Mouse (Mus musculus): ENCODE results near the gene Rpa1. TPM values are rescaled to one million over a fixed set of nuclear protein-coding genes. Genes with fewer than 3 reads are reported as not detected.
"Not testable (repeated sequence)": the region's sequence is repeated elsewhere in the genome, so short reads cannot be mapped to it uniquely, and the experiment has no call there.

Gene Rpa1
- polyA plus RNA-seq (2015; fragmentation: Nextera tagmentation; extraction: Ambion mirVana): 81.9 and 88.4 TPM in 2 replicates

DNA sequence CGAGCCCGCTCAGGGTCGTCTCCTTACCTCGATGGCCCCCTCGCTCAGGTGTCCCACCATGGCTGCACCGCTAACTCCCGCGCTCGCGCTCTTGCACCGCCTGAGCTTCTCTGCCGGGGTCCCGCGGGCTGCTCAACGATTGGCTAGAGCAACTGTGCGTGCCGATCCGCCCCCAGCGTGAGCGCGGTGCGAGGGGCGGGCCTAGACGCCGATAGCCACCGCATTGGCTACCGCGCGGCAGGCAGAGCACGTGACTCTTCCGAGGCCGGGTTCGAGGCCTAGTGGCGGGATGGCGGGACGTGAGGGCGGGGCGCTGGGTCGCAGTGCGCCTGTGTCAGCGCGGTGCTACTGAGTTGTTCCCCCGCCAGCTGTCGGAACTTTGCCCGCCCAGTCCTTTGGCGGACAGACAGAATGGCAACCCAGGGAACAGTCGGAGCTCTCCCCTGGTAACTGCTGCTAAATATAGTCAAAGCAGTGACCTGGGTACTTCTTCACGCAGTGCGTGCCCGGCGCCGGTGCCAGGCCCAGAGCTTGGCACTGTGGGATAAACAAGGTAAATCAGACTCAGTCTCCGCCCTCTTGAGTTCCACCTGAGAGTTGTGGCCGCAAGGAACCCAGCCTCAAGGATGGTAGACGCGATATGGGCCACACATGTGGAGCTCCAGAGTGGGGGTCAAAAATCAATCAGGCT, at the start of gene Rpa1, which contains the start of gene Smyd4:
TSS of gene Rpa1 (minus strand) at position 126 of the 691 bp plus-strand sequence.
TSS of gene Smyd4 (plus strand) at position 235 of the 691 bp plus-strand sequence.
- Histone ChIP-seq H3K9ac (peak within 1 kb of the TSS; percentile 93), H3K27me3 (no peaks in the 10 kb centered on the region), H3K4me1 (replicated peaks) (peaks cover 57% of the 10 kb centered on the region), H3K27ac (replicated peaks) (peak within 1 kb of the TSS; percentile 81), H3K4me3 (replicated peaks) (peak within 1 kb of the TSS; percentile 85), H3K36me3 (replicated peaks) (peaks cover 11% of the 10 kb centered on the region; the same call in 1 of the 2 replicates), H3K4me2 (peak within 1 kb of the TSS; percentile 90), H3K9me3 (replicated peaks) (no peaks in the 10 kb centered on the region)
- under 1% methylated on average over 56 of the region's 56 CpGs for whole genome bisulfite sequencing (ENCODE audit: insufficient replicate concordance)
- ATAC-seq (ENCODE audit: insufficient read depth): peak; percentile 98

DNA sequence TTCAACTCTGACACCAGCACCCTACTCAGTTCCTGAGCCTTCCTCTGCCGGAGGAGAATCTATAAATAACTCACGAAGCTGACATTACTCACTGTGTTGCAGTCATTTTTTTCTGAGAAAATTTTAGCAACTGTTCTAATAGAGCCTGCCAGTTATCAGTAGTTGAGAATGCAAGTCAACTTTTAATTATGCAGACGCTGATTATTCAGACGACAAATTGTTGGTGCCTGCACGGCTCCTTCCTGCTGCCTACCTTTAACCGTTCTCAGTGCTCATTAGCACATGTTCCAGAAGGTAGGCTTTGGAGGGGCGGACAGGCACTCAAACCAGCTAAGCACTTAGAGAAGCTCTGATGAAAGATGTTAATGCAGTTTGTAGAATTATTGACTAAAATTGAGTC, 49.3 kb upstream of the Rpa1 start:
- Histone ChIP-seq H3K27me3 (no peaks in the 10 kb centered on the region), H3K27ac (replicated peaks) (no peak overlapping the region), H3K36me3 (replicated peaks) (no peaks in the 10 kb centered on the region; the same call in 1 of the 2 replicates), H3K9ac (no peak overlapping the region), H3K4me1 (replicated peaks) (peaks cover 4% of the 10 kb centered on the region), H3K9me3 (replicated peaks) (no peaks in the 10 kb centered on the region), H3K4me2 (no peak overlapping the region), H3K4me3 (replicated peaks) (no peak overlapping the region)
- WGBS (ENCODE audit: insufficient replicate concordance): 55% methylated on average over 7 of the region's 7 CpGs
- ATAC-seq (ENCODE audit: insufficient read depth): no peak

DNA sequence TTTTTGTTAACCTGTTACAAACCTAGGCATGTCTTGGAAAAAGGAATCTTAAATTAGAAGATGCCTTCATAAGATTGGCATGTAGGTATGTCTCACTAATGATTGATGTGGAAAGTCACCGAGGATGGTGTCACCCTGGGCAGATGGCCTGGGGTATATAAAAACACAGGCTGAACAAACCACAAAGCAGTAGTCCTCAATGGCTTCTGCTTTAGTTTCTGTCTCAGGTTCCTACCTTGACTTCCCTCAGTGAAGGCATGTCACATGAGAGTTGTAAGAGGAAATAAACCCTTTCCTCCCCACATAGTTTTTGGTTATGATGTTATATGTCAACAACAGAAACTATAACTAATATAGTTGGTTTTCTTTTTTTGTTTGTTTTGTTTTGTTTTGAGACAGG, 47.5 kb upstream of the Rpa1 start:
- 26% methylated on average over 1 of the region's 1 CpGs for WGBS (ENCODE audit: insufficient replicate concordance)

DNA sequence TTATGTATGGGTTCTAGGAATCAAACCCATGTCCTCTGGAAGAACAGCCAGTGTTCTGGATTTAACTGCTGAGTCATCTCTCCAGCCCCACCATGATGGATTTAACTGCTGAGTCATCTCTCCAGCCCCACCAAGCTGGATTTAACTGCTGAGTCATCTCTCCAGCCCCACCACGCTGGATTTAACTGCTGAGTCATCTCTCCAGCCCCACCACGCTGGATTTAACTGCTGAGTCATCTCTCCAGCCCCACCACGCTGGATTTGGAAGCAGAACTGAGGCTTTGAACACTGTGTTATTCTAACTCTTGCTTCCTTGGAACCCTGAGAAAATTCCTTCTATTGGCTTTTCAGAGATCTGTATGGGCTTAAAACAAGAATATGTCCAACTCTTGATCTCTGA, 35.4 kb upstream of the Rpa1 start:
- WGBS (ENCODE audit: insufficient replicate concordance): 12% methylated on average over 3 of the region's 3 CpGs
- H3K9ac ChIP-seq; H3K4me1 ChIP-seq (replicated peaks); H3K9me3 ChIP-seq (replicated peaks); H3K36me3 ChIP-seq (replicated peaks); ATAC-seq (ENCODE audit: insufficient read depth); H3K27me3 ChIP-seq; H3K4me2 ChIP-seq; H3K4me3 ChIP-seq (replicated peaks): not testable (repeated sequence)
- peak overlapping the region; percentile 58; the same call in 1 of the 2 replicates for H3K27ac ChIP-seq (replicated peaks)

More for the DNA sequence above, 47.5 kb upstream of the Rpa1 start:
- Histone ChIP-seq H3K9ac (no peak overlapping the region), H3K27me3 (no peaks in the 10 kb centered on the region), H3K36me3 (replicated peaks) (no peaks in the 10 kb centered on the region; the same call in 1 of the 2 replicates), H3K9me3 (replicated peaks) (no peaks in the 10 kb centered on the region), H3K4me2 (no peak overlapping the region), H3K4me3 (replicated peaks) (no peak overlapping the region), H3K27ac (replicated peaks) (no peak overlapping the region), H3K4me1 (replicated peaks) (no peaks in the 10 kb centered on the region)
- no peak for ATAC-seq (ENCODE audit: insufficient read depth)

DNA sequence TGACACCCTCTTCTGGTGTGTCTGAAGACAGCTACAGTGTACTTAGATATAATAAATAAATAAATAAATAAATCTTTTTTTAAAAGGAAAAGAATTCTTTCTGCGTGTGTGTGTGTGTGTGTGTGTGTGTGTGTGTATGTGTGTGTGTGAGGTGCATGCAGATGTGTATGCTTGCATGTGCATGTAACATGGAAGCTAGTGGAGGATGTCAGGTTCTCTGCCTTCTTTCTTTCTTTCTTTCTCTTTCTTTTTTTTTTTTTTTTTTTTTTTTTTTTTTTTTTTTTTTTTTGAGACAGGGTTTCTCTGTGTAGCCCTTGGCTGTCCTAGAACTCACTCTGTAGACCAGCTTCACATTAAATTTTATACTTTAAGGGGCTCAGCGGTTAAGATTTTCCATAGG, 30.7 kb upstream of the Rpa1 start:
- H3K4me2 ChIP-seq; H3K9me3 ChIP-seq (replicated peaks); H3K9ac ChIP-seq; H3K4me3 ChIP-seq (replicated peaks); H3K27ac ChIP-seq (replicated peaks); ATAC-seq (ENCODE audit: insufficient read depth); H3K27me3 ChIP-seq; H3K36me3 ChIP-seq (replicated peaks): not testable (repeated sequence)
- peaks cover 10% of the 10 kb centered on the region for H3K4me1 ChIP-seq (replicated peaks)
- WGBS (ENCODE audit: insufficient replicate concordance): 86% methylated on average over 2 of the region's 2 CpGs

DNA sequence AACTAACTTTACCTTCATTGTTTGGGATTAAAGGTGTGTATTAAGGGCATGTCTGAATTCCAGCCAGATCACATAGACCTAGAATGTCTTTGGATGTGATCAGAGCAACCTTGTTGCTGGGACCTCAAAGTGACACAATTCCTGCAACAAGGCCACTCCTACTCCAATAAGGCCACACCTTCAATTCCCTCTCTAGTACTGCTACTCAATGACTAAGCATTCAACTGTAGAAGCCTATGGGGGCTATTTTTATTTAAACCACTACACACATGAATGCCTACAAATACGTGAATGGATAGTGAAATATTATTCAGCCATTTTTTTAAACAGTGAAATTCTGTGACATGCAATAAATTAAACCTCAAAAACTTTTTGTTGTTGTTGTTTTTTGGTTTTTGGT, 29.0 kb upstream of the Rpa1 start:
- H3K4me2 ChIP-seq: no peak overlapping the region
- WGBS (ENCODE audit: insufficient replicate concordance): 28% methylated on average over 1 of the region's 1 CpGs
- no peaks in the 10 kb centered on the region for H3K27me3 ChIP-seq
- no peak for ATAC-seq (ENCODE audit: insufficient read depth)
- no peak overlapping the region for H3K4me3 ChIP-seq (replicated peaks)
- H3K9me3 ChIP-seq (replicated peaks): no peaks in the 10 kb centered on the region
- no peaks in the 10 kb centered on the region for H3K36me3 ChIP-seq (replicated peaks)
- H3K27ac ChIP-seq (replicated peaks): no peak overlapping the region
- peaks cover 10% of the 10 kb centered on the region for H3K4me1 ChIP-seq (replicated peaks)
- no peak overlapping the region for H3K9ac ChIP-seq

DNA sequence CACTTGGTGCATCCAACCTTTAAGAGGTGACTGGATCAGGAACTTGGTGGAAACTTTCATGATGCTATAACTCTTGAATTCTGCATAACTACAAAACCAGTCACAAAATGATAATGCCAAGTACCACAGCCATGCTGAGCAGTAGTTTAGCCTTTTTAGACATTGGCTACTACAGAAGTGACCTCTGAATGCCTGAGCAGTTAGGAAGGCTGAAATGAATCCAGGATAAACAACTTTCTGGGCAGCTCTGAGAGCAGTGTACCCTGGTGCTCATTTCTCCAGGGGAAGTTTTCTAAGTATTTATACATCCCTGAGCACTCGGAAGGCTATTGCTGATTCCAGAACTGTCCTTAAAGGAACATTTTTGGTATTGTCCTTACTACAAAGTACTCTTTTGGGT, 7.4 kb upstream of the Rpa1 start:
- H3K9me3 ChIP-seq (replicated peaks): no peaks in the 10 kb centered on the region
- no peak for ATAC-seq (ENCODE audit: insufficient read depth)
- no peak overlapping the region for H3K9ac ChIP-seq
- no peak overlapping the region for H3K4me2 ChIP-seq
- H3K27ac ChIP-seq (replicated peaks): no peak overlapping the region
- peaks cover 5% of the 10 kb centered on the region for H3K4me1 ChIP-seq (replicated peaks)
- H3K4me3 ChIP-seq (replicated peaks): no peak overlapping the region
- H3K36me3 ChIP-seq (replicated peaks): no peaks in the 10 kb centered on the region
- no peaks in the 10 kb centered on the region for H3K27me3 ChIP-seq
- WGBS (ENCODE audit: insufficient replicate concordance): 80% methylated on average over 1 of the region's 1 CpGs

DNA sequence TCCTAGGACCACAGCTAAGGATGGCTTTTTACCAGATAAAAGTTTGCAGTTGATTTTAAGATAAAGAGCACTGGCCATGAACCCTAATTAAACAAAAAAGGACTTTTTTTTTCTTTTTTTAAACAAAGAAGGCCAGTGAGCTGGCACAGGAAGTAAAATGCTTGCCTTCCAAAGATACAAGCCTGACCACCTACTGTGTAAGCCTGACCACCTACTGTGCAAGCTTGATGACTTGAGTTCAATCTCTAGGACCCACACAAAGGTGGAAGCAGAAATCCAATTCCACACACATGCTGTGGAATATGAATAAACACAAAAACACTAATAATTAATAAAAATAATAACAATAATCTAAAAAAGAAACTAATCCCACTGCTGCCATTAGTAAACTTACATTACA, 3.1 kb upstream of the Rpa1 start:
- Histone ChIP-seq H3K27ac (replicated peaks) (no peak overlapping the region), H3K27me3 (no peaks in the 10 kb centered on the region), H3K4me2 (no peak overlapping the region), H3K4me1 (replicated peaks) (peaks cover 33% of the 10 kb centered on the region), H3K4me3 (replicated peaks) (no peak overlapping the region), H3K9me3 (replicated peaks) (no peaks in the 10 kb centered on the region), H3K36me3 (replicated peaks) (no peaks in the 10 kb centered on the region), H3K9ac (no peak overlapping the region)
- no peak for ATAC-seq (ENCODE audit: insufficient read depth)

DNA sequence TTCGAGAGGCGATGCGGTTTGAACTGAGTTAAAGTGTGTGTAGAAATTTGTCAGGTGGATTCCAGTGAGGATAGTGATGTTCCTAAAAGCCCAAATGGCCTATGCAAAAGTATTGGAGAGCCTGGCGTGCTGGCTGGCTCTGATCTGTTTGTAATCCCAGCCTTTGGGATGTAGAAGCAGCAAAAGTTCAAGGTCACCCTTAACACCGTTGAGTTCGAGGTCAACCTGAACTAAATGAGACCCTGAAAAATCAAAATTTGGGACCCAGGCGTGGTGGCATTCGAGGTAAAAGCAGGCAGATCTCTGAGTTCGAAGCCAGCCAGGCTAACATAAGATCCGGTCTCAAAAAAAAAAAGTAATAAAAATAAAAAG, 752 bp upstream of the Rpa1 start:
- H3K9ac ChIP-seq: peak overlapping the region; percentile 78
- H3K4me2 ChIP-seq: peak overlapping the region; percentile 90
- H3K27me3 ChIP-seq: no peaks in the 10 kb centered on the region
- no peaks in the 10 kb centered on the region for H3K9me3 ChIP-seq (replicated peaks)
- 44% methylated on average over 10 of the region's 10 CpGs for WGBS (ENCODE audit: insufficient replicate concordance)
- H3K4me1 ChIP-seq (replicated peaks): peaks cover 53% of the 10 kb centered on the region
- H3K27ac ChIP-seq (replicated peaks): peak overlapping the region; percentile 81
- H3K4me3 ChIP-seq (replicated peaks): peak overlapping the region; percentile 85
- no peak for ATAC-seq (ENCODE audit: insufficient read depth)
- peaks cover 7% of the 10 kb centered on the region; the same call in 1 of the 2 replicates for H3K36me3 ChIP-seq (replicated peaks)

DNA sequence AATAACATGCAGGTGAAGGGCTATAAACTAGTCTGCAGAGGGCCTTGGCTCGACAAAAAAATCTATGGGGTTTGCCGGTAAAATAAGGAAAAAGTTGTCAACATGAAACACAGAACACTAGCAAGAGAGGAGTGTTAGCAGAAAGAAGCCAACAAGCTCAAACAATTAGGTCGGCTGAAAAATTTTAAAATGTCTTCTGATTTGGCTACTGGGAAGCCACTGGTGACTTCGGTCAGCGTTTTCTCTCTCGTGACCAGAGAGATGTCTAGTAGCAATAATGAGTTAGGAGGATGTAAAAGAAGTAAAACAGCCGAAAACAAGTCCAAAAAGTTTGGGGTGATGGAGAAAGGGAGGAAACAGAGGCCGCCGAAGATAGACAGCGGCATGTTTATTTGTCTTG, 528 bp downstream of the Rpa1 start:
- peak overlapping the region; percentile 90 for H3K4me2 ChIP-seq
- H3K36me3 ChIP-seq (replicated peaks): peaks cover 18% of the 10 kb centered on the region; the same call in 1 of the 2 replicates
- H3K9me3 ChIP-seq (replicated peaks): no peaks in the 10 kb centered on the region
- H3K9ac ChIP-seq: peak overlapping the region; percentile 93
- no peaks in the 10 kb centered on the region for H3K27me3 ChIP-seq
- H3K4me1 ChIP-seq (replicated peaks): peaks cover 57% of the 10 kb centered on the region
- H3K4me3 ChIP-seq (replicated peaks): peak overlapping the region; percentile 85
- WGBS (ENCODE audit: insufficient replicate concordance): under 1% methylated on average over 10 of the region's 10 CpGs
- no peak for ATAC-seq (ENCODE audit: insufficient read depth)
- peak overlapping the region; percentile 73 for H3K27ac ChIP-seq (replicated peaks)

DNA sequence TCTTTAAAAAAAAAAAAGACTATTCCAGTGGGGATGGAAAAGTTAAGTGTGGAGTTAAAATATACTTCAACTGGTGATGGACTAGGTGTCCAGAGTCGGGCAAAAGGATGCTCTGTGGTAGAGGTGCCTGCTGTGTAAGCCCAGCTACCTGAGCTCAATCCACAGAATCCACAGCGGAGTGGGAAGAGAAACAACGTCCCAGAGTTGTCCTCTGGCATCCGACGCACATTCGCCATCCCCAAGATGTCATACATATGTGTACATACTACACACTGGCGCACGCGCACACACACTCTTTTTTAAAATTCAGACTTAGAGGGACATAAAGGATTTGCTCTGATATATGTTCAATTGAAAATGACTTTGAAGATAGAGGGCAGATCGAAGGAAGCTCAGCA, 937 bp downstream of the Rpa1 start:
- Histone ChIP-seq H3K9me3 (replicated peaks) (no peaks in the 10 kb centered on the region), H3K4me3 (replicated peaks) (peak overlapping the region; percentile 85), H3K4me1 (replicated peaks) (peaks cover 57% of the 10 kb centered on the region), H3K4me2 (peak overlapping the region; percentile 90), H3K9ac (peak overlapping the region; percentile 93), H3K36me3 (replicated peaks) (peaks cover 22% of the 10 kb centered on the region; the same call in 1 of the 2 replicates), H3K27me3 (no peaks in the 10 kb centered on the region), H3K27ac (replicated peaks) (peak overlapping the region; percentile 73)
- ATAC-seq (ENCODE audit: insufficient read depth): no peak
- WGBS (ENCODE audit: insufficient replicate concordance): 38% methylated on average over 10 of the region's 10 CpGs
